Mouse (Mus musculus) embryonic facial prominence, embryonic 15.5 days (tissue): ENCODE measurements around the gene Sirt4. TPM values are rescaled to one million over a fixed set of nuclear protein-coding genes. Genes with fewer than 3 reads are reported as not detected.

Experiments used
- ATAC-seq: fragments of 200-750 bp; cut with Nextera tagmentation; 2 replicates; pipeline ENCODE4 v1.8.0; 2017; ENCODE audit warnings: low read depth, moderate TSS enrichment; ENCODE audit not compliant: insufficient number of reproducible peaks, low FRiP score, low TSS enrichment
- H3K27ac ChIP-seq: fragments of 300-500 bp; sonication (generic); replicated peaks from 2 replicates; pipeline ENCODE4 v1.5.1; 2015; ENCODE audit warnings: mild to moderate bottlenecking, inconsistent platforms
- H3K27me3 ChIP-seq: fragments of 300-500 bp; sonication (generic); 2 replicates; pipeline ENCODE4 v1.6.1; 2015; ENCODE audit warnings: inconsistent platforms
- H3K36me3 ChIP-seq: fragments of 300-500 bp; sonication (generic); 2 replicates; pipeline ENCODE4 v1.6.1; 2015; ENCODE audit warnings: mild to moderate bottlenecking, inconsistent platforms
- H3K4me1 ChIP-seq: fragments of 300-500 bp; sonication (generic); 2 replicates; pipeline ENCODE4 v1.6.1; 2015; ENCODE audit warnings: inconsistent platforms
- H3K4me2 ChIP-seq: fragments of 300-500 bp; sonication (generic); replicated peaks from 2 replicates; pipeline ENCODE4 v1.6.1; 2015; ENCODE audit warnings: mild to moderate bottlenecking, inconsistent platforms
- H3K4me3 ChIP-seq: fragments of 300-500 bp; sonication (generic); replicated peaks from 2 replicates; pipeline ENCODE4 v1.5.1; 2015; ENCODE audit warnings: mild to moderate bottlenecking, inconsistent platforms
- H3K9ac ChIP-seq: fragments of 300-500 bp; sonication (generic); 2 replicates; pipeline ENCODE4 v1.6.1; 2015; ENCODE audit warnings: inconsistent platforms
- H3K9me3 ChIP-seq: fragments of 300-500 bp; sonication (generic); replicated peaks from 2 replicates; pipeline ENCODE4 v1.6.1; 2016; ENCODE audit warnings: inconsistent platforms
- WGBS: fragments of 180-500 bp; shearing (Covaris S2); methylation state at CpG from one replicate; pipeline ENCODE4 v1.1.7; 2015; 5-methylcytosine and 5-hydroxymethylcytosine counted together
- polyA plus RNA-seq: library from polyadenylated mRNA; unstranded; fragments of >200 nt; fragmentation: Nextera tagmentation; extraction: Ambion mirVana; gene quantifications from 2 replicates; pipeline ENCODE4 v1.2.1, GENCODE M21; 2015

Sirt4 gene
- polyA plus RNA-seq, 1 experiment from 2014 or later, result 29.2 TPM

- no peak overlapping the region for H3K27ac ChIP-seq
- peaks cover 33% of the 10 kb centered on the region for H3K4me1 ChIP-seq
- H3K4me3 ChIP-seq, result peak overlapping the region; percentile 25
- no peak overlapping the region for H3K9ac ChIP-seq
- 21% methylated on average over 27 of the region's 27 CpGs for WGBS
- H3K27me3 ChIP-seq, result no peaks in the 10 kb centered on the region; the same call in none of the 2 replicates
- no peaks in the 10 kb centered on the region for H3K9me3 ChIP-seq
- no peak for ATAC-seq
- peaks cover 11% of the 10 kb centered on the region for H3K36me3 ChIP-seq
- peak overlapping the region; percentile 41 for H3K4me2 ChIP-seq
Measured at GRCm38 (mm10) chr5:115480101-115480500, 4.4 kb downstream of the Sirt4 start.

DNA sequence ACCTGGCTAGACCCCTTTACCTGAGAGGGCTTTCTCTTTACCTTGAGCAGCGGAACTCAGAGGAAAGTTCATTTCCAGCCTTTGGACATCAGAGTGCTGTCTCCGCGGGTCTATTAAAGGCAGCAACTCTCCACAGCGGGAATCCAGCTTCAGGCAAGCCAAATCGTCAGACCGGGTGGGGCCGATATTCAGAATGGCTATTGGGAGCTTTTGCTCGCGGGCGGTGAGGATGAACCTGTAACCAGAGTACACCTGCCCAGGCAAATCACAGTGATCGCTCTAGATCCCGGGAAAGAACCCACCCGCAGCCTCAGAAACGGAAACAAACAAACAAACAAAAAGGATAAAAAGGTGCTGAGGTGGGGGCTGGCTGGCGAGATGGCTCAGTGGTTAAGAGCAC is 5.0 kb downstream of the Sirt4 start:
- peaks cover 27% of the 10 kb centered on the region for H3K4me1 ChIP-seq
- no peaks in the 10 kb centered on the region for H3K9me3 ChIP-seq
- peaks cover 11% of the 10 kb centered on the region for H3K36me3 ChIP-seq
- ATAC-seq, result no peak
- H3K4me2 ChIP-seq, result no peak overlapping the region
- WGBS, result 45% methylated on average over 15 of the region's 15 CpGs
- no peak overlapping the region for H3K9ac ChIP-seq
- H3K27ac ChIP-seq, result no peak overlapping the region
- no peak overlapping the region for H3K4me3 ChIP-seq
- H3K27me3 ChIP-seq, result no peaks in the 10 kb centered on the region; the same call in none of the 2 replicates

DNA sequence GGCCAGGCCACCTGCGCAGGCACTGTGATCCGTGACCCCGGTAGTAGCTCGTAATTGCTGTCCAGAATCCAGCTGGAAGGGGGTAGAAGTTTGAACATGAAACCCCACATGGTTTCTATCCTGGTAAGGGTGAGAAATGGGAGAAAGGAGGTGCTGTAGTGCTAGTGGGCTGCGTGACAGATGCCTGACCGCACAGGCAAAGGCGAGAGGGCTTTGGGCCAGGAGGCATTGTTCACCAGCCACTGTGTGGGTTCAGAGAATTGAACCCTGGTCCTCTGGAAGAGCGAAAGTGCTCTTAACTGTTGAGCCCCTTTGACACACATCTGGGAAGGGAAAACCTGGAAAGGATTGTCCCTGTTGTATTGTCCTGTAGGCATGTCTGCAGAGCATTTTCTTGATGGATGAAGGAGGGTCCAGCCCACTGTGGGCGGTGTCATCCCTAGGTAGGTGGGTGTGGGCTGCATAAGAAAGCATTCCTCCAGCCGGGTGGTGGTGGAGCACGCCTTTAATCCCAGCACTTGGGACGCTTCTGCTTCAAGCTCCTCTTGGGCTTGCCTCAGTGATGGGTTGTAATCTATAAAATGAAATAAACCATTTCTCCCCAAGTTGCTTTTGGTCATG is 8.3 kb downstream of the Sirt4 start:
- Histone ChIP-seq H3K36me3 (peaks cover 11% of the 10 kb centered on the region), H3K4me3 (peak overlapping the region; percentile 46), H3K9me3 (no peaks in the 10 kb centered on the region), H3K4me2 (peak overlapping the region; percentile 58), H3K27me3 (no peaks in the 10 kb centered on the region), H3K27ac (0 out of 2 replicates have a peak overlapping the region, but pooled peaks have one; percentile 11), H3K4me1 (peaks cover 16% of the 10 kb centered on the region), H3K9ac (0 out of 2 replicates have a peak overlapping the region, but pooled peaks have one; percentile 12)
- peak; percentile 28 for ATAC-seq
- 35% methylated on average over 12 of the region's 12 CpGs for WGBS

DNA sequence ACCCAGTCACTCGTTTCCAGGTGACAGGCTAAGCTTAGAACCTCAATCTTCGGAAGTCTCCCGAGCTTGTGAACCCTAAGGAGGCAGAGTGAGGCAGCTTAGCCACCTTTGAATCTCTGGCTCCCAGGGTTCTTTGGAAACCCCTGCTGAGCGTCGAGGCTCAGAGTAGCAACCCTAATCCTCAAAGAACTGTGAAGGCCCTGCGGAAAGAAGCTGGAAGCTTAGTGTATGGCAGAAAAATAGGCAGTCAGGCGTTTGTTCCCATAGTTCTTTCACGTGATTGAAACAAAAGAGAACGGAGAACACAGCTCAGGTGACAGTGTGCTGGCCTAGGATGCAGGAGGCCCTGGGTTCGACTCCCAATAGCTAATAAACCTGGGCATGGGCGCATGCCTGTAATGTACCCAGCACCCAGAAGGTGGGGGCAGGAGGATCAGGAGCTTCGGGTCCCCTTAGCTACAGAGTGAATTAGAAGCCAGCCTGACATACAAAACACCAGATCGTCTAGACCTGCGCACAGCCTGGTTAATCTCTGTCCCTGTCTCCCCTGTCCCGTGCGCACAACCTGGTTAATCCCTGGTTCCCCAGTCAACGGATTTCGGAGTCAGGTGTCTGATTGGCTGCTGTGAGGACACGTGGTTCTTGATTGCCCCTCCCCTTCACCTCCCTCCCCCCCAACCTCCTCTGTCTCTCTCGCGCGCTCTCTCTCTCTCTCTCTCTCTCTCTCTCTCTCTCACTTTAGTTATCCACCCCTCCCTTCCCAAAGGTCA is 9.0 kb downstream of the Sirt4 start:
- WGBS, result 9% methylated on average over 22 of the region's 22 CpGs
- peak overlapping the region; percentile 58 for H3K4me2 ChIP-seq
- no peaks in the 10 kb centered on the region for H3K27me3 ChIP-seq
- ATAC-seq, result peak; percentile 80
- 0 out of 2 replicates have a peak overlapping the region, but pooled peaks have one; percentile 12 for H3K9ac ChIP-seq
- peaks cover 11% of the 10 kb centered on the region for H3K36me3 ChIP-seq
- 0 out of 2 replicates have a peak overlapping the region, but pooled peaks have one; percentile 11 for H3K27ac ChIP-seq
- no peaks in the 10 kb centered on the region for H3K9me3 ChIP-seq
- H3K4me3 ChIP-seq, result peak overlapping the region; percentile 46
- H3K4me1 ChIP-seq, result peaks cover 16% of the 10 kb centered on the region

- Histone ChIP-seq H3K27me3 (no peaks in the 10 kb centered on the region), H3K4me2 (no peak overlapping the region)
- WGBS, result 72% methylated on average over 22 of the region's 22 CpGs
Measured at GRCm38 (mm10) chr5:115474174-115474828, 10.2 kb downstream of the Sirt4 start.

GRCm38 (mm10) chr5:115473191-115473590 is 11.3 kb downstream of the Sirt4 start:
- Histone ChIP-seq H3K9ac (no peak overlapping the region), H3K36me3 (0 out of 2 replicates have a peak, but pooled peaks cover 4% of the 10 kb centered on the region), H3K27ac (no peak overlapping the region), H3K9me3 (no peaks in the 10 kb centered on the region), H3K4me2 (no peak overlapping the region), H3K4me3 (no peak overlapping the region), H3K4me1 (peaks cover 12% of the 10 kb centered on the region), H3K27me3 (no peaks in the 10 kb centered on the region)
- 71% methylated on average over 10 of the region's 10 CpGs for WGBS
- ATAC-seq, result no peak

More at GRCm38 (mm10) chr5:115474174-115474828, 10.2 kb downstream of the Sirt4 start:
- H3K27ac ChIP-seq, result no peak overlapping the region
- ATAC-seq, result no peak
- H3K9ac ChIP-seq, result no peak overlapping the region
- H3K4me1 ChIP-seq, result peaks cover 12% of the 10 kb centered on the region
- H3K4me3 ChIP-seq, result no peak overlapping the region
- H3K9me3 ChIP-seq, result no peaks in the 10 kb centered on the region
- peaks cover 4% of the 10 kb centered on the region for H3K36me3 ChIP-seq

- Histone ChIP-seq H3K4me2 (no peak overlapping the region), H3K27ac (no peak overlapping the region), H3K9ac (no peak overlapping the region), H3K4me1 (peaks cover 7% of the 10 kb centered on the region), H3K36me3 (no peaks in the 10 kb centered on the region), H3K27me3 (no peaks in the 10 kb centered on the region), H3K9me3 (no peaks in the 10 kb centered on the region), H3K4me3 (no peak overlapping the region)
- peak; percentile 63 for ATAC-seq
- WGBS, result 35% methylated on average over 20 of the region's 20 CpGs
Measured at GRCm38 (mm10) chr5:115470766-115471531, 13.6 kb downstream of the Sirt4 start.

DNA sequence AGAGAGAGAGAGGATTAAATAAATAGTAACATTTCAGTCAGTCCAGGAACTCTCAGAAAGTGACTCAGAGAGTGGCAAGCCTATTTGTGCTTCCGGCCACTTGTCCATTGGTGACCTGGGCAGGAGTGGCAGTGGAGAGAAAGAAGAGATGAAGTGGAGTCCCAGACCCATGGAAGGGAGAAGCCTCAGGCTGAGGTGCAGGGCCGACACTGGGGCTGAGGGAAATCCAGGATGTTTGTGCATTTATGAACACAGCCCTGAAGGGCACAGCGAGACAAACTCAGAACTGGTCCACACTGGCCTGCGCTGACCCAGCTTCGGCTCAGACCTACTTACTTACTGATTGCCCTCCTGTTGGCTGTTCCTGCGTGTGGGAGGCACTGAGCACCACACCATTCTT is 14.7 kb downstream of the Sirt4 start:
- no peak for ATAC-seq
- Histone ChIP-seq H3K27ac (no peak overlapping the region), H3K4me3 (no peak overlapping the region), H3K27me3 (no peaks in the 10 kb centered on the region), H3K9me3 (no peaks in the 10 kb centered on the region), H3K9ac (no peak overlapping the region), H3K4me2 (no peak overlapping the region), H3K4me1 (no peaks in the 10 kb centered on the region), H3K36me3 (no peaks in the 10 kb centered on the region)
- 66% methylated on average over 6 of the region's 6 CpGs for WGBS

DNA sequence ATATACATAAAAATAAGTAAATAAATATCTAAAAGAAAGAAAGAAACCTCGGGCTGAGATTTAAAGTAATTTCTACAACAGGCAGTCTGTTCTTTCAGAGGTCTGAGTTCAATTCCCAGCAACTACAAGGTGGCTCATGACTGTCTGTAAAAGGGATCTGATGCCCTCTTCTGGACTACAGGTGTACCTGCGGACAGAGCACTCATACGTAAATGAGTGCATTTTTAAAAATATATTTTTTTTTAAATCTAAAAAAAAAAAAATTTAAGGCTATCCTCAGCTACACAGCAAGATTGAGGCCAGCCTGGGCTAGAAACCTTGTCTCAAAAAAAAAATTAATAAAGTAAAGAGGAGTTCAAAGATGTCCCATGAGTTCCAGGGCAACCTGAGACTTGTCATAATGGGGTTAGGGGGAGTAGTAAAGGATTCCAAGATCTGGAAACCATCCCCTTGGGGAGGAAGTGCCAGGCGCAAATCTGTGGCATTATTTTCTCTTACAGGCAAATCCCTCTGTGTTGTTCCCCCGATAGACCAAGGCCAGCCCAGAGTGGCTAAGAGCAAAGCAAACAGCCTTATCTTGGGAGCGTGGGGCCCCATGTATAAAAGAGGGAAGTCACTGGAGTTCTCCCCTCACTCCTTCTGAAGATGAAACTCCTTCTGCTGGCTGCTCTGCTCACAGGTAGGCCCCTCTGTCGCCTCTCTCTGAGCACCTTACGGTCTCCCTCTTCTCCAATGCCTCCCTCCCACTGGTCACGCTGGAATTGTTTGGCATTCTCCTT is 18.7 kb downstream of the Sirt4 start, which contains the start of gene Pla2g1b:
Gene Pla2g1b, plus strand, starts transcription at position 621 of the 779 bp plus-strand sequence.
- no peaks in the 10 kb centered on the region for H3K27me3 ChIP-seq
- H3K9ac ChIP-seq, result no peak within 1 kb of the TSS
- no peak within 1 kb of the TSS for H3K4me3 ChIP-seq
- 46% methylated on average over 9 of the region's 9 CpGs for WGBS
- no peak within 1 kb of the TSS for H3K27ac ChIP-seq
- no peaks in the 10 kb centered on the region for H3K9me3 ChIP-seq
- no peaks in the 10 kb centered on the region for H3K36me3 ChIP-seq
- H3K4me1 ChIP-seq, result no peaks in the 10 kb centered on the region
- no peak within 1 kb of the TSS for H3K4me2 ChIP-seq
- ATAC-seq, result no peak

- no peaks in the 10 kb centered on the region for H3K4me1 ChIP-seq
- H3K27me3 ChIP-seq, result no peaks in the 10 kb centered on the region
- H3K36me3 ChIP-seq, result no peaks in the 10 kb centered on the region
- ATAC-seq, result no peak
- H3K4me2 ChIP-seq, result no peak overlapping the region
- H3K27ac ChIP-seq, result no peak overlapping the region
- H3K9ac ChIP-seq, result no peak overlapping the region
- no peak overlapping the region for H3K4me3 ChIP-seq
- H3K9me3 ChIP-seq, result no peaks in the 10 kb centered on the region
- WGBS, result 73% methylated on average over 18 of the region's 18 CpGs
Measured at GRCm38 (mm10) chr5:115464408-115465115, 20.0 kb downstream of the Sirt4 start.
